In genomic region chr7:96130763-96131162, GRCm38 (mm10) we compare ENCODE assay signal across 34 mouse cellular contexts. TPM values are rescaled to one million over a fixed set of nuclear protein-coding genes. Genes with fewer than 3 reads are reported as not detected.
"Had no signal": no experiment of that assay in that cellular context is flagged by ENCODE, and none has a peak within 500 bp of the region (broad histone marks: within the 10 kb centered on the region; RNA-seq: fewer than 3 reads in every experiment).

No protein-coding gene starts in this region.

- H3K36me3 ChIP-seq: limb, embryonic 10.5 days; limb, embryonic 12.5 days; limb, embryonic 13.5 days; limb, embryonic 15.5 days; liver, embryonic 12.5 days; liver, embryonic 13.5 days; liver, embryonic 15.5 days; lung, embryonic 15.5 days; midbrain, embryonic 10.5 days; midbrain, embryonic 12.5 days; midbrain, embryonic 13.5 days; midbrain, embryonic 15.5 days; neural tube, embryonic 12.5 days; neural tube, embryonic 13.5 days had no signal

- H3K4me1 ChIP-seq: limb, embryonic 10.5 days; limb, embryonic 12.5 days; limb, embryonic 13.5 days; limb, embryonic 15.5 days; liver, embryonic 12.5 days; liver, embryonic 13.5 days; liver, embryonic 15.5 days; lung, embryonic 15.5 days; megakaryocyte, embryonic 14.5 days; midbrain, embryonic 12.5 days; midbrain, embryonic 13.5 days; midbrain, embryonic 15.5 days; neural tube, embryonic 12.5 days; neural tube, embryonic 13.5 days had no signal

- H3K9ac ChIP-seq: limb, embryonic 12.5 days; limb, embryonic 13.5 days; limb, embryonic 15.5 days; liver, embryonic 12.5 days; liver, embryonic 13.5 days; liver, embryonic 14.5 days; liver, embryonic 15.5 days; liver, postnatal 0 days; lung, embryonic 14.5 days; lung, embryonic 15.5 days; midbrain, embryonic 12.5 days; midbrain, embryonic 13.5 days; midbrain, embryonic 15.5 days; neural tube, embryonic 12.5 days; neural tube, embryonic 13.5 days had no signal

- H3K27me3 ChIP-seq: limb, embryonic 12.5 days; limb, embryonic 13.5 days; limb, embryonic 15.5 days; liver, embryonic 12.5 days; liver, embryonic 13.5 days; liver, embryonic 15.5 days; lung, embryonic 15.5 days; megakaryocyte, embryonic 14.5 days; midbrain, embryonic 13.5 days; midbrain, embryonic 15.5 days; neural tube, embryonic 12.5 days; neural tube, embryonic 13.5 days had no signal

- DNase-seq: left cerebral cortex, postnatal 4 days; liver; liver, embryonic 13.5 days; liver, postnatal 0 days; lung, adult 18-20 months; lung, adult 2 months; lung, embryonic 14.5 days; lung, postnatal 10 days; lung, postnatal 14 days; lung, postnatal 36 days; lung, postnatal 4 days; midbrain, embryonic 14.5 days had no signal

- H3K9me3 ChIP-seq: limb, embryonic 10.5 days; limb, embryonic 12.5 days; limb, embryonic 13.5 days; limb, embryonic 15.5 days; liver, embryonic 12.5 days; liver, embryonic 13.5 days; liver, embryonic 15.5 days; lung, embryonic 15.5 days; midbrain, embryonic 10.5 days; midbrain, embryonic 12.5 days; midbrain, embryonic 13.5 days; midbrain, embryonic 15.5 days; neural tube, embryonic 12.5 days; neural tube, embryonic 13.5 days had no signal

- H3K27ac ChIP-seq: limb, embryonic 10.5 days; limb, embryonic 12.5 days; limb, embryonic 13.5 days; limb, embryonic 15.5 days; liver, embryonic 12.5 days; liver, embryonic 13.5 days; liver, embryonic 14.5 days; liver, embryonic 15.5 days; lung, embryonic 15.5 days; macrophage; midbrain, embryonic 10.5 days; midbrain, embryonic 12.5 days; midbrain, embryonic 13.5 days; midbrain, embryonic 15.5 days; neural tube, embryonic 12.5 days; neural tube, embryonic 13.5 days had no signal

- H3K4me3 ChIP-seq: limb, embryonic 10.5 days; limb, embryonic 12.5 days; limb, embryonic 13.5 days; limb, embryonic 15.5 days; liver, embryonic 12.5 days; liver, embryonic 13.5 days; liver, embryonic 15.5 days; lung, embryonic 15.5 days; megakaryocyte, embryonic 14.5 days; midbrain, embryonic 10.5 days; midbrain, embryonic 12.5 days; midbrain, embryonic 13.5 days; midbrain, embryonic 15.5 days; myocyte; neural tube, embryonic 12.5 days; neural tube, embryonic 13.5 days had no signal

- H3K4me2 ChIP-seq: limb, embryonic 12.5 days; limb, embryonic 13.5 days; limb, embryonic 15.5 days; liver, embryonic 11.5 days; liver, embryonic 12.5 days; liver, embryonic 13.5 days; liver, embryonic 15.5 days; lung, embryonic 14.5 days; lung, embryonic 15.5 days; midbrain, embryonic 11.5 days; midbrain, embryonic 12.5 days; midbrain, embryonic 13.5 days; midbrain, embryonic 15.5 days; neural tube, embryonic 12.5 days; neural tube, embryonic 13.5 days had no signal

- ATAC-seq: liver, embryonic 12.5 days; liver, postnatal 0 days; lung, postnatal 0 days; midbrain, embryonic 13.5 days; midbrain, embryonic 15.5 days; midbrain, embryonic 16.5 days had no signal

RNA-seq across cellular contexts. Expression of gene Tenm4, which starts 40.3 kb away (rescaled TPM):
- total RNA-seq: megakaryocyte progenitor cell, adult 5-6 weeks had no signal
